Mouse (Mus musculus) forebrain, embryonic 10.5 days (tissue): ENCODE data around the gene Trappc3l. TPM values are rescaled to one million over a fixed set of nuclear protein-coding genes. Genes with fewer than 3 reads are reported as not detected.

Source experiments
- DNase-seq: peaks from one replicate; pipeline ENCODE4 v3.0.0-alpha.2; 2017; ENCODE audit warnings: low spot score; ENCODE audit errors: extremely low spot score
- H3K27ac ChIP-seq: fragments of 300-500 bp; sonication (generic); 2 replicates; pipeline ENCODE4 v1.5.1; 2016; ENCODE audit warnings: mild to moderate bottlenecking
- H3K27me3 ChIP-seq: fragments of 300-500 bp; sonication (generic); 2 replicates; pipeline ENCODE4 v1.6.1; 2016; ENCODE audit warnings: mild to moderate bottlenecking; ENCODE audit not compliant: poor library complexity, severe bottlenecking
- H3K36me3 ChIP-seq: fragments of 300-500 bp; sonication (generic); replicated peaks from 2 replicates; pipeline ENCODE4 v1.6.1; 2016; ENCODE audit warnings: mild to moderate bottlenecking, moderate library complexity
- H3K4me1 ChIP-seq: fragments of 300-500 bp; sonication (generic); 2 replicates; pipeline ENCODE4 v1.6.1; 2016
- H3K4me3 ChIP-seq: fragments of 300-500 bp; sonication (generic); 2 replicates; pipeline ENCODE4 v1.5.1; 2016; ENCODE audit warnings: mild to moderate bottlenecking, moderate library complexity
- H3K9me3 ChIP-seq: fragments of 300-500 bp; sonication (generic); 2 replicates; pipeline ENCODE4 v1.6.1; 2016; ENCODE audit warnings: mild to moderate bottlenecking, moderate library complexity
- WGBS: fragments of 180-500 bp; shearing (Covaris S2); methylation state at CpG from one replicate; pipeline ENCODE4 v1.1.7; 2016; 5-methylcytosine and 5-hydroxymethylcytosine counted together
- polyA plus RNA-seq: library from polyadenylated mRNA; unstranded; fragments of >200 nt; fragmentation: Nextera tagmentation; extraction: Ambion mirVana; gene quantifications from 2 replicates; pipeline ENCODE4 v1.2.1, GENCODE M21; 2016

Trappc3l gene
- polyA plus RNA-seq, 1 experiment from 2014 or later = not detected

- Histone ChIP-seq H3K36me3 (no peaks in the 10 kb centered on the region), H3K27ac (no peak overlapping the region), H3K9me3 (no peaks in the 10 kb centered on the region), H3K27me3 (no peaks in the 10 kb centered on the region), H3K4me3 (no peak overlapping the region), H3K4me1 (peaks cover 10% of the 10 kb centered on the region)
- WGBS = 74% methylated on average over 1 of the region's 1 CpGs
- DNase-seq = no peak
These were observed 32.2 kb downstream of the Trappc3l start for GRCm38 (mm10) chr10:34069606-34070005.

- Histone ChIP-seq H3K27ac (no peak overlapping the region), H3K4me1 (peaks cover 10% of the 10 kb centered on the region), H3K9me3 (no peaks in the 10 kb centered on the region), H3K4me3 (no peak overlapping the region), H3K36me3 (no peaks in the 10 kb centered on the region), H3K27me3 (no peaks in the 10 kb centered on the region)
- no peak for DNase-seq
- 62% methylated on average over 5 of the region's 5 CpGs for WGBS
These were observed 33.6 kb downstream of the Trappc3l start for GRCm38 (mm10) chr10:34070999-34071492.

DNA sequence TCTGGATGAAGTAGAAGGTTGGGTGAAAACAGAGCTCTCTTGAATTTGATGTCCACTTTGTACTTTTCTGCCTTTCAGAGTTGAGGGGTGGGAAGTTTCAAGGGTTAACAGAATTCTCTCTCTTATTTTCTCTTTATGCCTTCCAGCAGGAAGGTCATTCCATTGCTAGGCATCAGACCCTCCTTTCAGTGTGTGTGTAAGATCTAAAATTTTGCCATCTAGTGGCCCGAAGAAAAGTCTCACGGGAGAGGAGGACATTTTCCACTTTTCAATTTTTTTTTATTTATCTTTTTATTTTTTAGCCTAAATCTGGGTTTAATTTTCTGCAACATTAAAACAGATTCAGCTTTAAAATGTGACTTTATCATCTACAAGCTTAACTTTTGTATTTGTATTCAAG is 34.3 kb downstream of the Trappc3l start:
- H3K36me3 ChIP-seq = no peaks in the 10 kb centered on the region
- H3K9me3 ChIP-seq = no peaks in the 10 kb centered on the region
- no peak for DNase-seq
- H3K27me3 ChIP-seq = no peaks in the 10 kb centered on the region
- H3K4me3 ChIP-seq = no peak overlapping the region
- 67% methylated on average over 2 of the region's 2 CpGs for WGBS
- no peak overlapping the region for H3K27ac ChIP-seq
- H3K4me1 ChIP-seq = peaks cover 10% of the 10 kb centered on the region

DNA sequence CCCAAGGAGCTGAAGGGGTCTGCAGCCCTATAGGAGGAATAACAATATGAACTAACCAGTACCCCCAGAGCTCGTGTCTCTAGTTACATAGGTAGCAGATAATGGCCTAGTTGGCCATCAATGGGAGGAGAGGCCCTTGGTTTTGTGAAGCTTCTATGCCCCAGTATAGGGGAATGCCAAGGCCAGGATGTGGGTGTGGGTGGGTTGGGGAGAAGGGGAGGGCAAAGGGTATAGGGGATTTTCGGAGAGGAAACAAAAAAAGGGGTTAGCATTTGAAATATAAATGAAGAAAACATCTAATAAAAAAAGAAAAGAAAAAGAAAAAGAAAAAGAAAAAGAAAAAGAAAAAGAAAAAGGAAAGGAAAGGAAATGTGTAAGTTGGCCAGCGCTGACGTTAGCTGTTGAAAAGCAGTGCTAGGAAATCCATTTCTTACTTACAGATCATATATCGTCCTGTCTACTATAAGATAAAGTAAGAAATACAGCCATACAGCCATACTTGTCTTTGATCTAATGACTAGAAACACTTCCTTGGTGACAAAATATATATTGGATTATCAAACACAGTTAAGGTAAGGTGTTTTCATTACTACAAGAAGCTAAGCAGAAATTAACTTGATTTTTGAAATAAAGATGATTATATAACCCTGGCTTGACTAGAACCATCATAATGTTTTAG is 37.3 kb downstream of the Trappc3l start:
- no peaks in the 10 kb centered on the region for H3K36me3 ChIP-seq
- peaks cover 10% of the 10 kb centered on the region for H3K4me1 ChIP-seq
- no peak for DNase-seq
- no peaks in the 10 kb centered on the region for H3K27me3 ChIP-seq
- H3K9me3 ChIP-seq = no peaks in the 10 kb centered on the region
- WGBS = 88% methylated on average over 5 of the region's 5 CpGs
- no peak overlapping the region for H3K4me3 ChIP-seq
- H3K27ac ChIP-seq = no peak overlapping the region

- 94% methylated on average over 1 of the region's 1 CpGs for WGBS
- Histone ChIP-seq H3K27me3 (no peaks in the 10 kb centered on the region), H3K36me3 (no peaks in the 10 kb centered on the region), H3K27ac (no peak overlapping the region), H3K4me1 (no peaks in the 10 kb centered on the region), H3K4me3 (no peak overlapping the region), H3K9me3 (no peaks in the 10 kb centered on the region)
- no peak for DNase-seq
These were observed 49.1 kb downstream of the Trappc3l start for GRCm38 (mm10) chr10:34086514-34086913.

- Histone ChIP-seq H3K27me3 (no peaks in the 10 kb centered on the region), H3K27ac (no peak overlapping the region), H3K9me3 (no peaks in the 10 kb centered on the region), H3K4me3 (no peak overlapping the region), H3K4me1 (no peaks in the 10 kb centered on the region), H3K36me3 (no peaks in the 10 kb centered on the region)
- 82% methylated on average over 2 of the region's 2 CpGs for WGBS
- DNase-seq = no peak
These were observed 51.1 kb downstream of the Trappc3l start for GRCm38 (mm10) chr10:34088515-34088914.

DNA sequence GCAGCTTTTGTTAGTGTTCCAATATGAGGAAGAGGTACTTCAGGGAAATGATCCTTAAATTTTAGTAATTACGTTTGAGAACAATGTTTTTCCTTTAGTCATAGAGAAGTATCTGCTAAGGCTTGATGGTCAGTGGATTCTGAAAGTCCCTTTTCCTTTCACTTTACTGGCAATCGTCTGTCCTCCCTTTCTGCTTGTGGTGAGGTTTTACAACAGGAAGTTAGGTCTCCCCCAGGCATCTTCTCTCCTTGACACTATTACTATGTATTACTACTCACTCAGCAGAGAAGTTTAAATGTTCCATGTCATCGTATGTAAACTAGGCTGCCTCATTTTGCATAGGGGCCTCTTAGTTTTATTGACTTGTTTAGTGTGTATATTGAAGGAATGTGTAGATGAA is 52.1 kb downstream of the Trappc3l start:
- H3K36me3 ChIP-seq = no peaks in the 10 kb centered on the region
- no peak overlapping the region for H3K4me3 ChIP-seq
- H3K9me3 ChIP-seq = no peaks in the 10 kb centered on the region
- H3K4me1 ChIP-seq = no peaks in the 10 kb centered on the region
- no peaks in the 10 kb centered on the region for H3K27me3 ChIP-seq
- H3K27ac ChIP-seq = no peak overlapping the region
- DNase-seq = no peak
- WGBS = 80% methylated on average over 3 of the region's 3 CpGs

DNA sequence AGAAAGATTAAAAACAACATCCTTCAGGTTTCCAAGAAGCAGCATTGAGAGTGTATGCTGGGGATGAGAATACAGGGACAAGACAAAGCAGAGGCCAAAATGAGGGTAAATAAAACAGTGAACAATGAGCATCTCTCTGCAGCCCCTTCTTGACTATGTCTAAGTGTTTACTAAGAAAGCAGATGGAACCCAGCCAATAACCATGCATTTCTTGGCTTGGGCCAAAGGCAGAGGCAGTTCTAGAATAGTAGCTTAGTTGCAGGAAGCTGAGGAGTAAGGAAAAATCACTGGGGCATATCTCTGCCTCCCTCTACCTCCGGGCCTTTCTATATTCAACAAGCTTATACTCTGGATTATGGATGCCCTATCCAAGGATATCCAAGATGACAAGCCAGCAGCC is 53.1 kb downstream of the Trappc3l start:
- H3K9me3 ChIP-seq = no peaks in the 10 kb centered on the region
- H3K4me3 ChIP-seq = no peak overlapping the region
- no peak overlapping the region for H3K27ac ChIP-seq
- no peak for DNase-seq
- no peaks in the 10 kb centered on the region for H3K27me3 ChIP-seq
- no peaks in the 10 kb centered on the region for H3K4me1 ChIP-seq
- H3K36me3 ChIP-seq = no peaks in the 10 kb centered on the region
- WGBS = 89% methylated on average over 1 of the region's 1 CpGs

- no peak overlapping the region for H3K4me3 ChIP-seq
- 83% methylated on average over 5 of the region's 5 CpGs for WGBS
- DNase-seq = no peak
These were observed 54.5 kb downstream of the Trappc3l start for GRCm38 (mm10) chr10:34091888-34092287.

DNA sequence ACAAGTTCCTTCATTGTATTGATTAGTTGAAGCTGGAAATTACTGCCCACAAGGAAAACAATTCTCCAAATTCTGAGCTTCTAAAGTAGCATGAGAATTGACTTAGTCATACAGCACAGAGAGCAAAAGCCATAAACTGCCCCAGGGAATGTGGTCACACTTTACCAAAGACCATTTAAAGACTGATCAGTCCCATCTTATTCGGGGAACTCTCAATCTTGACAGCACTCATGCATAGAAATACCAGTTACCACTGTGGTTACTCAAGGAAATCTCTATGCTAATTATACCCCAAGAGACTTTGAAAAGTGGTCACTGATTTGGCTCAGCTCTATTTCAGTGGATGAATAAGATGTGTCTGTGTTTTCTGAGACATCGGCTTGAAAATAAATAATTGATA is 57.8 kb downstream of the Trappc3l start:
- Histone ChIP-seq H3K4me1 (peaks cover 8% of the 10 kb centered on the region; the same call in 1 of the 2 replicates), H3K9me3 (no peaks in the 10 kb centered on the region), H3K27me3 (no peaks in the 10 kb centered on the region), H3K36me3 (no peaks in the 10 kb centered on the region), H3K4me3 (no peak overlapping the region), H3K27ac (no peak overlapping the region)
- WGBS = 85% methylated on average over 2 of the region's 2 CpGs
- no peak for DNase-seq

More at GRCm38 (mm10) chr10:34091888-34092287, 54.5 kb downstream of the Trappc3l start:
- H3K27ac ChIP-seq = no peak overlapping the region
- peaks cover 8% of the 10 kb centered on the region; the same call in 1 of the 2 replicates for H3K4me1 ChIP-seq
- no peaks in the 10 kb centered on the region for H3K9me3 ChIP-seq
- no peaks in the 10 kb centered on the region for H3K36me3 ChIP-seq
- H3K27me3 ChIP-seq = no peaks in the 10 kb centered on the region

DNA sequence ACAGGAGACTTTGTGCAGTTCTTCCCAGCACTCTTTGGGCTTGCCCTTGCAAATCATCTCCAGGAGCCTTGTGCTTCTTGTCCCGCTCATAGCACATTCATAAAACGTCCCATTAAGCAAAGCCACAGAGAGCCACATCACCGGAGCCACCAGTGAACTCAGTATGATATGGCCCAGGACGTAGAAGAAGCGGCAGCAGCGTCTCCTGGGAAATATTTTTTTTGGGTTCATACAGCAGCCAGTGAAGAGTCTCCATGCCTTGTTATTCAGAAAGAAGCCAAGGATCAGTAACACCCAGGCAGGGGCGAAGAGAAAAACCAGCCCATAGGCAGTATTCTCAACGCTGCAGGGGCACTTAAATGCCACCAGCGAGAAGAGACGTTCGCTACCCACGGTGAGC is 58.6 kb downstream of the Trappc3l start:
- H3K4me3 ChIP-seq = peak overlapping the region; percentile 32
- H3K9me3 ChIP-seq = no peaks in the 10 kb centered on the region
- H3K27ac ChIP-seq = peak overlapping the region; percentile 4; the same call in 1 of the 2 replicates
- H3K27me3 ChIP-seq = no peaks in the 10 kb centered on the region
- H3K36me3 ChIP-seq = no peaks in the 10 kb centered on the region
- no peak for DNase-seq
- H3K4me1 ChIP-seq = peaks cover 8% of the 10 kb centered on the region; the same call in 1 of the 2 replicates
- 75% methylated on average over 12 of the region's 12 CpGs for WGBS

DNA sequence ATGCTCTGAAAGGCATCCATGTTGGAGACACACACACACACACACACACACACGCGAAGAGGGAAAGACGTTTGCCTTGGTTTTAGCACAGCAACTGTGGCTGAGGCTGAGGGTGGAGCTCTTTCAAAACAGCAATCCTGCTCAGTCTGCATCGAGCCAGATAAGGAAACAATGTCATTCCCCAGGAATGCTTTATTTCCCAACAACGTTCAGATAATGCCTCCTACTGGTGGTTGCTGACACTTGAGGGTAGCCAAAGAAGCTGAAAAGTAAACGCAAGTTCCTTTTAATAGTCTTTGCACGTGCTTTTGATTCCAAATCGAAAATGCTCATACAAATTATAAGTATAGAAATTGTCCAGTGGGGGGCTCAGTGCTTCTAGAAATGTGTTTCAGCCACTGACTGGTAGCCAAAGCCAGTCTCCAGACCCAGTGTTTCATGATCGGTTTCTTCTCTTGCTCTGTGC is 59.1 kb downstream of the Trappc3l start, which contains the start of gene Calhm5:
Gene Calhm5, minus strand, starts transcription at position 102 of the 466 bp plus-strand sequence.
- 32% methylated on average over 9 of the region's 9 CpGs for WGBS
- no peaks in the 10 kb centered on the region for H3K36me3 ChIP-seq
- no peaks in the 10 kb centered on the region for H3K9me3 ChIP-seq
- peaks cover 8% of the 10 kb centered on the region; the same call in 1 of the 2 replicates for H3K4me1 ChIP-seq
- H3K4me3 ChIP-seq = peak within 1 kb of the TSS; percentile 32
- H3K27ac ChIP-seq = peak within 1 kb of the TSS; percentile 4; the same call in 1 of the 2 replicates
- no peak for DNase-seq
- no peaks in the 10 kb centered on the region for H3K27me3 ChIP-seq

- 82% methylated on average over 13 of the region's 13 CpGs for WGBS
- no peaks in the 10 kb centered on the region for H3K9me3 ChIP-seq
These were observed 73.6 kb downstream of the Trappc3l start for GRCm38 (mm10) chr10:34110863-34111465.

More at GRCm38 (mm10) chr10:34110863-34111465, 73.6 kb downstream of the Trappc3l start:
- Histone ChIP-seq H3K27me3 (no peaks in the 10 kb centered on the region), H3K4me3 (no peak overlapping the region), H3K4me1 (no peaks in the 10 kb centered on the region), H3K36me3 (no peaks in the 10 kb centered on the region), H3K27ac (no peak overlapping the region)
- DNase-seq = no peak
